Mouse (Mus musculus) urinary bladder, postnatal 25 days (tissue): ENCODE results near the gene Podxl2.

ENCODE experiments used
- DNase-seq: peaks from one replicate; pipeline ENCODE4 v3.0.0; 2022; ENCODE audit warnings: low spot score

The Podxl2 gene

DNA sequence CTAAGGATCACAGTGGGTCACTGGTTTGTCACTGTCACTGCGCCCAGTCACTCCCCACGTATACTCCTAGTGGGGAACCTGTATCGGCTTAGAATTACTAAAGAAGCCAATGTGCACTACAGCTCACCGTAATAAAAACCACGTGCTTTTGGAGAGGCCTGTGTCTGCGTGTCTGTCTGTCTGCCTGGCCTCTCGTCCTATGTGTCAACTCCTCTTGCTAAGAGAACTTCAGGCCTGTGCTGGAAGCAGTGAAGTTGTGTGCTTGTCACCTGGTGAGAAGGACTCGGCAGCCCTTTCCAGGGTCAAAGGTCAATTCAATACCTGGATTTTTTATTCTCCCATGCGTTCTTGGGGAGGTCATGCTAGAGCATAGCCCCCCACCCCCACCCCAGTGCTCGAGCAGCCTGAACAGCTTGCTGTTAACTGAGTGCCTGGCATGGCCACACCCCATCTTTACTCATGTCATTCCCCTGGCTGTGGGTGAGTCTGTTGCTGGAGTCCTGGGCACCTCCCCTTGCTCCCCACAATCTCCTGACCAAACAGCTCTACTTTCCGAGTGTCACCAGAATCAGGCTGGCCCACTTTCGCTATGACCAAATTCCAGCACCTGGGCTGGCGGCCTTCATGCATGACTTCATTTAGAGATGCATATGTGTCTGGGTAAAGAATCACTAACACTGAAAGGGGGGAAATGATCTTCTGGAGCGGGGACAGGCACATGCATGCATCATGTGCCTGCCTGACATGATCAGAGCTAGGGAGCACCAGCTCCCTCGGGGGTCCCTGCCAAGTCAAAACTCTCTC, 46.4 kb downstream of the Podxl2 start:
- DNase-seq, result no peak

DNA sequence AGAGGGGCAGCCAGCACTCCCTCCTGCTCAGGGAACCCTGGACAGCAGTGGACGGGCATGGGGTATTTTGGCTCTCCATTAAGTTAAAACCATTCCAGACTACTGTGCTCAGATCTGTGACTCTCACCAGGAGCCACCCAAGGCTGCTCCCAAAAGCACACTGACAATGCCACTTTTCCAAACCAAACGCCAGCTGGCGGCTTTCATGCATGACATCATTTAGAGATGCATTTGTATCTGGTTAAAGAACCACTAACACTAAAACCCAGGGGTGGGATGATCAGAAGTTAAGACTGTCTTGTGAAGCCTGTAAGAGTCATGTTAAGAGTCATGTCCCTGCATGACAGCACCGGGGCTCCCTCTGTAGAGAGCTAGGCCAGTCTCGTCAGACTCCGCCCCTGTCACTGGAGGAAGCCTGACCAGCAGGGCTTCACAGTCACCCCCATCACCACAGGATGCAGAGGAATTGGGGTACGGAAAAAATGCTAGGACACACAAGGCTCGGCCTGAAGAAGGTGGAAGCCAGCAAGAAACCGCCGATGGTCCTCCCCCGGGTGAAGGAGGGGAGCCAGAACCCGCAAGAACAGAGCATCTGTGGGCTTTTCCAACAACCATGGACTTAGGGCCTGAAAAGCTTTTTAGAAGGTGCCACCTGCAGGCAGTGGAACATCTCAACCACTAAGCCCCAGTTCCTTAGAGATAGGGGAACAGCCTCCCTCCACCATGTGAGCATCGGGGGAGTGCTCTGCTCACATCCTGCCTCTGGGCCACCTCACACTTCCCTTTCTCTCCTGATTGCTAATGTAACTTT, 47.2 kb downstream of the Podxl2 start:
- DNase-seq, result no peak

- DNase-seq, result no peak
These were observed 47.9 kb downstream of the Podxl2 start for GRCm38 (mm10) chr6:88826965-88827364.

GRCm38 (mm10) chr6:88826545-88826944, 48.3 kb downstream of the Podxl2 start:
- peak; percentile 15 for DNase-seq

GRCm38 (mm10) chr6:88826088-88826487, 48.8 kb downstream of the Podxl2 start:
- no peak for DNase-seq

GRCm38 (mm10) chr6:88824183-88824582, 50.7 kb downstream of the Podxl2 start:
- DNase-seq, result no peak

DNA sequence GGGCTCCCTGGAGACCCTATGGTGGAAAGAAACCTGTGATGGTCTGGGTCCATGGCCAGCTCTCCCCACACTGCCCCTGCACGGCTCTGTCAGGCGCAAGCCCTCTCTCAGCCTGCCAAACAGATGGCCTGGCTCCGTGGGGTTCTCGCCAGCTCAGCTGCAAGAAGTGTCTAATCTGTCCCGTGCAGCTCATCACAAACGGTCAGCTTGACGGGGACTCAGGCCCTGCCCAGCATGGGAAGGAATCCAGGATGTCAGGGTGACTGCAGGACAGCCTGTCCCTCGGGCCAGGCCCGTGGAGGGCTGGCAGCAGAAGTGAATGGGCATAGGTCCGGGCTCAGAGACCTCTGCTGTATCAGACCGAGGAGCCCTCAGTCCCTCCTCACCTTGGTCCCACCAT, 52.9 kb downstream of the Podxl2 start:
- DNase-seq, result no peak

DNA sequence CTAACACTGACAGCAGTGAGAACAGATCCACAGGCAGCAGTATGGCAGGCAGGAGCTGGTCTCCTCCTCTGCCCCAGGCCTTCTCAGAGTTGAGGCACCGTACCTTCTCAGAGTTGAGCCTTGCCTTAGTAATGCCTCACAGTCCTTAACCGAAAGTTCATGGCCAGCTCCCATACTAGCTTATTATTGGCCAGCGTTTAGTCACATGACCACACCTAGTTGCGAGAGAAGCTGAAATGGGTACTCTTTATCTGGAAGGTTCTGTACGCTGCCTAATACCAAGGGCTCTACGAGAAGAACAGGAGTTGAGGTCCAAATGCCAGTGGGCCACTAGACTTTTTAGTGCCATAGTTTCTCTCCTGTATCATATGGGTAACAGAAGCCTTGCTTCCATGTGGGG, 53.5 kb downstream of the Podxl2 start:
- no peak for DNase-seq

- DNase-seq, result no peak
These were observed 54.0 kb downstream of the Podxl2 start for GRCm38 (mm10) chr6:88820853-88821252.

GRCm38 (mm10) chr6:88816913-88817312, 57.9 kb downstream of the Podxl2 start:
- DNase-seq, result no peak

DNA sequence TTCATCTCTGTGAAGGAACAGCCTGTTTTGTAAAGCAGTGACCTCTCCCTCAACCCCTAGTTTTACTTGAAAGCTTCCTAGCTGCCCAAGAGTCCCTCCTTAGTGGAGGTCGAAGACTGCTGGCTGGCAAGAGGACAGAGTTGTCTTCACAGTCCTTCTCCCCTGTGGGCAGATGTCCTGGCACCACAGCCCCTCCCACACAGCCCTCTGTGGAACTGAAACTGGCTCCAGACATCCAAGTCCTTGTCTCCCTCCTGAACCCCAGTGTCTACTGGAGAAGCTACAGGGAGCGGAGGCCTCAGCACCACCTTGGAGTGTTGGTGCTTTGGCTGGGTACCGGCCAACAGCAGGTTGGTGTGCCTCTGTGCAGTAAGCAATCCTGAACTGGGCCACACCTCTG, 59.4 kb downstream of the Podxl2 start:
- DNase-seq, result no peak

DNA sequence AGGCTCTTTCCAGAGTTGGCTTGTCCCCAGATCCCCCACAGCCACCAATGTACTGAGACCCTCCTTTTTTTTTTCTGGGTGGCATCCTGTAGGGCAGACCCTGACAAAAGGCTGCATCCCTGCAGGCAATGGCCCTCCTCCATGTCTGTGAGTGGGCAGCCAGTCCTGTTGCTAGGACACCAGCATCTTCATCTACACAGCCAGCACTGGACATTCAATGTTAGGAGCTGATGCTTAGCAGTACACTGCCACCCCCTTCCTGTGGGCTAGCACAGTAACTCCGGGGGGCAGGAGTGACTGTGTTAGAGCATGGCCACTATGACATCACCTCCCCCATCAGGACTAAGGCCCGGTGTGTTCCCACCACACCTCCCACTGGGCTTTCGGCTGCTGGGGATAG, 59.8 kb downstream of the Podxl2 start:
- DNase-seq, result no peak

- DNase-seq, result no peak
These were observed 61.0 kb downstream of the Podxl2 start for GRCm38 (mm10) chr6:88813832-88814231.

DNA sequence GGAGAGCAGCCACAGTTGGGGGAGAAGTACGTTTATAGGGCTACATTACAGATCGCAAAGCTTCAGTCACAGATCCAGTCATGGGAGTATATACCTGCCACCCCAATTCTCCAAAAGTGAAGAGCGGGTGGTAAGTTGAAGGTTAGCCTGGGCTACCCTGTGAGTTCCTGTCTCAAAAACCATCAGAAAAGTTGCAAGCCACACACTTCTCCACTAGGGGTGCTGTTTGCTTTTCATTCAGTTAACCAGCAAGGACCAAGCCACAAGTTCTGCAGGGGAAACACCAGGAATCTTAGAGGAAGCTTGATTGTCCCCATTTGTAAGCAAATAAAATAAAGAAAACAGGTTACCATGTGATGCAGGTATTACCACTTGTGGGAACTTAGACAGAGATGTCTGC, 62.0 kb downstream of the Podxl2 start:
- no peak for DNase-seq

- DNase-seq, result no peak
These were observed 62.9 kb downstream of the Podxl2 start for GRCm38 (mm10) chr6:88811880-88812400.

GRCm38 (mm10) chr6:88811396-88811795, 63.4 kb downstream of the Podxl2 start:
- DNase-seq, result no peak

- DNase-seq, result no peak
These were observed 64.6 kb downstream of the Podxl2 start for GRCm38 (mm10) chr6:88810291-88810690.

DNA sequence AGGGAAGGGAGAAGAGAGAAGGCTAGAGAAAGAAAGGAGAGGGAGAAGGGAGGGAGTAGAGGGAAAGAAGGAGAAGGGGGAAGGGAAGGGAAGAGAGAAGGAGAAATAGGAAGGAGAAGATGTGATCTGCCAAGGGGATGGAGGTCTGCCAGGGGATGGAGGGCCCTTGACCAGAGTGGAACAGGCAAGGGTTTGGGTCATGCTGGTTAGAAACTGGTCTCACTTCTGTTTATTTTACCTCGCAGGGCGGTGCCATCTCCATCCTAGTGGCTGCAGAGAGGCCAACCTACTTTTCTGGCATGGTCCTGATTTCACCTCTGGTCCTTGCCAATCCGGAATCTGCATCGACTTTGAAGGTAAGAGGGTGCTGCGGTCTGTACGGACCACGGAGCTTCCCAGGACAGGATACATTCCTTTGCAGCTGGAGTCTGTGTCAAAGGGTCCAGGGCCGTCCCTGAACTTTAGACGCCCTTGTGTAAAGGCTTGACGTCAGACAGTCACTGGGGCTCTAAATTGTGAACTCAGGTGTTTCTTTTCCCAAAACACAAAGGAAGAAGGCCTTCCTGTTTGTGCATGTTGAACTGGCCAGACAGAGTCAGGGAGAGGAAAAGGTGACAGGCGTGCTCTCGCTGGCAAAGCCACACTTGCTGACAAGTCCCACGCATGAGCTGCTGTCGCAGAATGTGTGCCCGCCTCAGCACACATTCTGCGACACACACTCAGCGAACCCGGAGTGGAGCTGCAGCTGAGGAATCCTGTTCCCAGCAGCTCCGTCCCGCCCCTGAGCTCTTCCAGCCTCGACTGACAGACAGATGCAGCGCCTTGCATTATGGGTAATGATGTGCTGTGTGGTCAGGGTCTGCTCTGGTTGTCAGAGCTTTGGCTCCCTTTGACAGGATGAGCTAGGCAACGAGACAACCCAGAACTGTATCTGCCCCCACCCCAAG, 65.5 kb downstream of the Podxl2 start:
- no peak for DNase-seq

DNA sequence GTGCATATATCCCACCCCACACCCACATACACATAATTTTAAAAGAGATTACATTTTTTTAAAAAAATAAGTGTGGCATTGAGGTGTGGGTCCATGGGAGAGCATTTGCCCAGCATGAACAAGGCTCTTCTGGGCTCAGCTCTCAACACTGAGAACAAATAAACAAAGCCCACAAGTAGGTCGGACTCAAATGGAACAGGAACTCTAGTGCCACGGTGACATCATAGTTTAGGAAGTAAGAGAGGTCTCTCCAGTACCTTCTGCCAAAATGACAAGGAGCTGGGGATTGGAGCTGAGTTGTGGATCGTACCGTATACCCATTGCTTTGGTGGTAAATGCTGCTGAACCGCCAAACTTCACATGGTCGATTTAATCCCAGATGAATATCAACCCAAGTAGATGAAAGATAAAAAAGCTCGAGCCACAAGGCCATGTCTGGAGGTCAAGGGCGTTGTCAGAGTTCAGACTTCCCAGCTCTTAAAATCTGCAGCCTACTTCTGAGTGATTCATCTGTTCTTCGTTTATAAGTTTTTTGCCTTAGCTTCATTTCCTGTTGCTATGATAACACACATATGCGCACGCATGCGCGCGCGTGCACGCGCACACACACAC, 69.8 kb downstream of the Podxl2 start:
- DNase-seq, result no peak

DNA sequence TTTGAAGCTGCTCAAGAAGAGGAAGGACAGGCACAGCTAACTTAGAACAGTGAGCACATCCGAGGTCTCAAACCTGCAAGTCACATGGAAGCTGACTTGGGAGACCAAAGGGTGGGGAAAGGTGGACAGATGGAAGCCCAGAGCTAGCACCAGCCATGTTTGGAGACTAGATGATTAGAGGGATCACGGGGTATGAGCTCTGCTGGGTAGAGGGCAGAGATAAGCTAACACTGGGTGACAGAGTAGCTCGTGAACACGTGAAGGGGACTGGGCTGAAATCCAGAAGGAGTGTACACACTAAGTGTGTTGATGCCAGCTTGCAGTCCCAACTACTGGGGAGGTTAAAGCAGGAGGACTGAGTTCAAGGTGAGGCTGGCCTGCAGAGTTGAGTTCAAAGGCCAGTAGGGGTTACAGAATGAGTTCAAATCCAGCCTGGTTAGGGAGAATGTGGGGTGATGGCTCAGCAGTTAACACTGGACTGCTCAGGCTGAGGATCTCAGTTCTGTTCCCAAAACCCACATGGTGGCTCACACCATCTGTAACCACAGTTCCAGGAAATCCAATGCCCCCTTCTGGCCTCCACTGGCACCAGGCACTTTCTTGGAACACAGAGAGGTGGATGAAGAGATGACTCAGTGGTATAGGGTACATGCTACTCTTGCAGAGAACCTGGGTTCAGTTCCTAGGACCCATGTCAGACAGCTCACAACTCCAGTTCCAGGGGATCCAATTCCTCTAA, 70.7 kb downstream of the Podxl2 start:
- no peak for DNase-seq

- no peak for DNase-seq
These were observed 71.8 kb downstream of the Podxl2 start for GRCm38 (mm10) chr6:88803051-88803450.
